Mouse (Mus musculus): ENCODE data around the gene Slc13a3. TPM values are rescaled to one million over a fixed set of nuclear protein-coding genes. Genes with fewer than 3 reads are reported as not detected.

Gene Slc13a3
- total and polyA plus RNA-seq, 3 experiments: not detected

GRCm38 (mm10) chr2:165444861-165445260, 28.2 kb downstream of the Slc13a3 start:
- in situ Hi-C loops (cut with MboI; ENCODE audit: low pct_ligation_motif_present, low pct_unique_long_range_greater_than_20kb, low sequenced_read_pairs): no loop called here
- no peaks in the 10 kb centered on the region for H3K4me1 ChIP-seq (ENCODE audit: control insufficient read depth in 1 of 2, insufficient read depth in 2 of 2)
- peaks cover 86% of the 10 kb centered on the region for H3K27me3 ChIP-seq (replicated peaks)
- TF ChIP-seq POLR2AphosphoS2 (IDR thresholded peaks at IDR 0.05; ENCODE audit: low read depth, low read length) (no peak), TBP (conservative IDR thresholded peaks at IDR 0.05; ENCODE audit: low read depth, low read length) (no peak), SIN3A (IDR thresholded peaks at IDR 0.05; ENCODE audit: low read length) (no peak), ZNF384 (IDR thresholded peaks at IDR 0.05; ENCODE audit: low read depth, low read length) (no peak), CHD2 (IDR thresholded peaks at IDR 0.05; ENCODE audit: low read length) (no peak), RCOR1 (conservative IDR thresholded peaks at IDR 0.05; ENCODE audit: low read depth, low read length) (no peak), ZMIZ1 (IDR thresholded peaks at IDR 0.05; ENCODE audit: low read depth, low read length) (no peak), MAFK (IDR thresholded peaks at IDR 0.05; ENCODE audit: insufficient replicate concordance, low read length) (no peak), ZKSCAN1 (IDR thresholded peaks at IDR 0.05; ENCODE audit: borderline replicate concordance, low read depth, low read length) (no peak), MEF2A (IDR thresholded peaks at IDR 0.05; ENCODE audit: borderline replicate concordance, low read depth, low read length) (no peak)
- H3K79me2 ChIP-seq (replicated peaks; ENCODE audit: control insufficient read depth, extremely low read depth, insufficient read depth, poor library complexity, severe bottlenecking): no peaks in the 10 kb centered on the region
- no peaks in the 10 kb centered on the region for H3K9me3 ChIP-seq (replicated peaks; ENCODE audit: low read length)
- no peak overlapping the region for H3K27ac ChIP-seq (ENCODE audit: insufficient read depth, low read depth)
- H3K9ac ChIP-seq (ENCODE audit: insufficient read depth, low read depth): no peak overlapping the region
- H3K4me3 ChIP-seq (replicated peaks in 1 of 3; ENCODE audit: low read depth in 2 of 3, low read length in 2 of 3, poor library complexity in 1 of 3): no peak overlapping the region
- DNase-seq (ENCODE audit: extremely low read depth): no peak
- dilution Hi-C loops (cut with MboI; ENCODE audit: extremely low pct_ligation_motif_present, extremely low pct_unique_long_range_greater_than_20kb, low sequenced_read_pairs): no loop called here
- H3K36me3 ChIP-seq (replicated peaks in 1 of 2; ENCODE audit: control insufficient read depth in 1 of 2, insufficient read depth in 1 of 2, low read length in 1 of 2): no peaks in the 10 kb centered on the region
- no peak overlapping the region for H3K4me2 ChIP-seq (ENCODE audit: insufficient read depth, low read depth, poor library complexity, severe bottlenecking)

- TF ChIP-seq ZKSCAN1 (IDR thresholded peaks at IDR 0.05; ENCODE audit: borderline replicate concordance, low read depth, low read length) (no peak), PAX5 (IDR thresholded peaks at IDR 0.05; ENCODE audit: low read length) (no peak), ZMIZ1 (IDR thresholded peaks at IDR 0.05; ENCODE audit: low read depth, low read length) (no peak)
- Histone ChIP-seq H3K9ac (ENCODE audit: insufficient read depth, low read depth) (no peak overlapping the region), H3K4me2 (ENCODE audit: insufficient read depth, low read depth, poor library complexity, severe bottlenecking) (no peak overlapping the region), H3K9me3 (replicated peaks; ENCODE audit: low read length) (no peaks in the 10 kb centered on the region), H3K27ac (ENCODE audit: insufficient read depth, low read depth) (no peak overlapping the region), H3K4me1 (ENCODE audit: control insufficient read depth in 1 of 2, insufficient read depth in 2 of 2) (no peaks in the 10 kb centered on the region), H3K4me3 (replicated peaks in 1 of 3; ENCODE audit: low read depth in 2 of 3, low read length in 2 of 3, poor library complexity in 1 of 3) (no peak overlapping the region), H3K36me3 (replicated peaks in 1 of 2; ENCODE audit: control insufficient read depth in 1 of 2, insufficient read depth in 1 of 2, low read length in 1 of 2) (no peaks in the 10 kb centered on the region), H3K79me2 (replicated peaks; ENCODE audit: control insufficient read depth, extremely low read depth, insufficient read depth, poor library complexity, severe bottlenecking) (no peaks in the 10 kb centered on the region), H3K27me3 (replicated peaks) (peaks cover 87% of the 10 kb centered on the region)
- in situ Hi-C loops (cut with MboI; ENCODE audit: low pct_ligation_motif_present, low pct_unique_long_range_greater_than_20kb, low sequenced_read_pairs): no loop called here
- DNase-seq (ENCODE audit: extremely low read depth): no peak
- dilution Hi-C loops (cut with MboI; ENCODE audit: extremely low pct_ligation_motif_present, extremely low pct_unique_long_range_greater_than_20kb, low sequenced_read_pairs): no loop called here
Measured at GRCm38 (mm10) chr2:165442981-165443380, 30.0 kb downstream of the Slc13a3 start.

GRCm38 (mm10) chr2:165441613-165442012, 31.4 kb downstream of the Slc13a3 start:
- H3K4me3 ChIP-seq (replicated peaks in 1 of 3; ENCODE audit: low read depth in 2 of 3, low read length in 2 of 3, poor library complexity in 1 of 3): no peak overlapping the region
- no peaks in the 10 kb centered on the region for H3K9me3 ChIP-seq (replicated peaks; ENCODE audit: low read length)
- in situ Hi-C loops (cut with MboI; ENCODE audit: low pct_ligation_motif_present, low pct_unique_long_range_greater_than_20kb, low sequenced_read_pairs): no loop called here
- no peak overlapping the region for H3K27ac ChIP-seq (ENCODE audit: insufficient read depth, low read depth)
- dilution Hi-C loops (cut with MboI; ENCODE audit: extremely low pct_ligation_motif_present, extremely low pct_unique_long_range_greater_than_20kb, low sequenced_read_pairs): no loop called here
- H3K4me2 ChIP-seq (ENCODE audit: insufficient read depth, low read depth, poor library complexity, severe bottlenecking): no peak overlapping the region
- TF ChIP-seq MXI1 (IDR thresholded peaks at IDR 0.05; ENCODE audit: low read depth, low read length) (no peak), MAFK (IDR thresholded peaks at IDR 0.05; ENCODE audit: insufficient replicate concordance, low read length) (no peak), JUN (IDR thresholded peaks at IDR 0.05; ENCODE audit: insufficient read depth, low read depth, low read length) (no peak), ZKSCAN1 (IDR thresholded peaks at IDR 0.05; ENCODE audit: borderline replicate concordance, low read depth, low read length) (no peak)
- no peaks in the 10 kb centered on the region for H3K4me1 ChIP-seq (ENCODE audit: control insufficient read depth in 1 of 2, insufficient read depth in 2 of 2)
- peaks cover 88% of the 10 kb centered on the region for H3K27me3 ChIP-seq (replicated peaks)
- H3K79me2 ChIP-seq (replicated peaks; ENCODE audit: control insufficient read depth, extremely low read depth, insufficient read depth, poor library complexity, severe bottlenecking): no peaks in the 10 kb centered on the region
- no peak overlapping the region for H3K9ac ChIP-seq (ENCODE audit: insufficient read depth, low read depth)
- H3K36me3 ChIP-seq (replicated peaks in 1 of 2; ENCODE audit: control insufficient read depth in 1 of 2, insufficient read depth in 1 of 2, low read length in 1 of 2): no peaks in the 10 kb centered on the region
- no peak for DNase-seq (ENCODE audit: extremely low read depth)
